Mouse (Mus musculus) liver, postnatal 0 days (tissue): ENCODE measurements around the gene Olfr792. TPM values are rescaled to one million over a fixed set of nuclear protein-coding genes. Genes with fewer than 3 reads are reported as not detected.

Source experiments
- ATAC-seq: fragments of 200-750 bp; cut with Nextera tagmentation; 2 replicates; pipeline ENCODE4 v1.8.0; 2017; ENCODE audit warnings: mild to moderate bottlenecking, moderate library complexity
- DNase-seq: peaks from one replicate; pipeline ENCODE4 v3.0.0-alpha.2; 2016
- H3K27ac ChIP-seq: fragments of 300-500 bp; sonication (generic); 2 replicates; pipeline ENCODE4 v1.5.1; 2014; ENCODE audit warnings: antibody characterized with exemption, moderate library complexity, mild to moderate bottlenecking, low read depth
- H3K27me3 ChIP-seq: fragments of 300-500 bp; sonication (generic); 2 replicates; pipeline ENCODE4 v1.6.1; 2014; ENCODE audit warnings: low read length, control low read depth, mixed read lengths; ENCODE audit not compliant: insufficient read depth
- H3K36me3 ChIP-seq: fragments of 300-500 bp; sonication (generic); replicated peaks from 2 replicates; pipeline ENCODE4 v1.6.1; 2014; ENCODE audit warnings: mild to moderate bottlenecking, control low read depth, low read length, moderate library complexity, mixed read lengths; ENCODE audit not compliant: insufficient read depth
- H3K4me1 ChIP-seq: fragments of 300-500 bp; sonication (generic); 2 replicates; pipeline ENCODE4 v1.6.1; 2014; ENCODE audit warnings: antibody characterized with exemption, mild to moderate bottlenecking, control low read depth; ENCODE audit not compliant: insufficient read depth
- H3K4me2 ChIP-seq: fragments of 300-500 bp; sonication (generic); 2 replicates; pipeline ENCODE4 v1.6.1; 2014; ENCODE audit warnings: low read depth, mild to moderate bottlenecking, low read length, moderate library complexity, mixed read lengths
- H3K4me3 ChIP-seq: fragments of 300-500 bp; sonication (generic); 2 replicates; pipeline ENCODE4 v1.5.1; 2014; ENCODE audit warnings: low read depth, low read length
- H3K9ac ChIP-seq: fragments of 300-500 bp; sonication (generic); replicated peaks from 2 replicates; pipeline ENCODE4 v1.6.1; 2014; ENCODE audit warnings: mild to moderate bottlenecking, moderate library complexity
- H3K9me3 ChIP-seq: fragments of 300-500 bp; sonication (generic); 2 replicates; pipeline ENCODE4 v1.6.1; 2016; ENCODE audit warnings: mild to moderate bottlenecking, control low read depth, low read length, mixed read lengths
- CTCF ChIP-seq: sonication (generic); IDR thresholded peaks from 2 replicates; pipeline ENCODE4 v1.5.1; 2016; ENCODE audit warnings: antibody characterized with exemption, low read depth
- EP300 ChIP-seq: IDR thresholded peaks from 2 replicates; pipeline ENCODE4 v1.6.1; 2016; ENCODE audit warnings: antibody characterized with exemption, low read depth, mild to moderate bottlenecking
- WGBS: fragments of 180-500 bp; shearing (Covaris S2); extraction: QIAGEN DNeasy Blood & Tissue Kit; methylation state at CpG from one replicate; pipeline ENCODE4 v1.1.7; 2014; ENCODE audit not compliant: insufficient replicate concordance; 5-methylcytosine and 5-hydroxymethylcytosine counted together
- microRNA-seq: library from miRNA; unstranded; fragments of <30 nt; microRNA quantifications from one replicate; pipeline ENCODE4, GENCODE M21; 2016
- polyA plus RNA-seq: library from polyadenylated mRNA; unstranded; fragments of >200 nt; fragmentation: Nextera tagmentation; extraction: Ambion mirVana; gene quantifications from 2 replicates; pipeline ENCODE4 v1.2.1, GENCODE M21; 2015

Gene Olfr792
- polyA plus RNA-seq: not detected in 2 replicates

DNA sequence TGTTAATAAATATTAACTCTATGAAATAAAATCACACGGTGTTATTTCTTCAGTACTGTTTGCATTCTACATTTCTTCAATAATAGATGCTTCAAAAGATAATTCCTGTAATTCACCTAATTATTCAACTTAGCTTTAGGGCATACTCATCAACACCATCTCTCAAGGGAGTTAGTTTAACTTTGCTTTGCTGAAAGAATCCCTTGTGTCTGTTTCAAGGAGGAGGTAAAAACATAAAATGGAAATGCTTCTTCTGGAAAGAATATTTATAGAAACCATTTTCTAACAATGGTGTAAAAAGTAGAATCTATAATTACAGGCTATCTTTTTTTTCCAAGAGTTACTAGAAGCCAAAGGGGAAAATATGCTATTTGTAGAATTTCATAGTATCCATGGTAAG is at the start of gene Olfr792:
Gene Olfr792, plus strand, starts transcription at position 301 of the 400 bp plus-strand sequence.
- Histone ChIP-seq H3K9me3 (no peaks in the 10 kb centered on the region), H3K4me2 (no peak within 1 kb of the TSS), H3K4me3 (no peak within 1 kb of the TSS), H3K4me1 (no peaks in the 10 kb centered on the region), H3K9ac (no peak within 1 kb of the TSS), H3K27ac (no peak within 1 kb of the TSS), H3K36me3 (no peaks in the 10 kb centered on the region), H3K27me3 (no peaks in the 10 kb centered on the region)
- no peak for ATAC-seq
- DNase-seq: no peak
- WGBS: 66% methylated on average over 1 of the region's 1 CpGs
- TF ChIP-seq EP300 (no peak), CTCF (no peak)

DNA sequence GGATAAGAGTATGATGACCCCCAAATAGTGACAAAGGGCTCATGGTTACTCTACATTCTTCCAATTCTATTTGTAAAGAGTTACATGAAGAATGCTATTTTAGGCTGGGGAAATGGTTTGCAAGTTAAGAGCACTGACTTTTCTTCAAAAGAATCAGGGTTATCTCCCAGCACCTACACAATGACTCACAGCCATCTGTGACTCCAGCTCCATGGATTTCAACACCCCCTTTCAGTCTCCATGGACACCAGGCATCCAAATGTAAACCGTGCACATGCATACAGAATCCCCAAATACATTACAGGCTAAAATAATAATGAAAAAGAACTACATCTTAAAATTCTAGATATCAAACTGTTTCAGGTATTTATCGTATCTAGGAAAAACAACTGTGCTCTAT is 48.9 kb upstream of the Olfr792 start:
- no peak for DNase-seq
- Histone ChIP-seq H3K9me3 (no peaks in the 10 kb centered on the region), H3K36me3 (no peaks in the 10 kb centered on the region), H3K27me3 (no peaks in the 10 kb centered on the region), H3K4me2 (no peak overlapping the region), H3K4me1 (no peaks in the 10 kb centered on the region), H3K4me3 (no peak overlapping the region), H3K27ac (no peak overlapping the region), H3K9ac (no peak overlapping the region)
- TF ChIP-seq EP300: no peak
- ATAC-seq: no peak
- 72% methylated on average over 2 of the region's 2 CpGs for WGBS

DNA sequence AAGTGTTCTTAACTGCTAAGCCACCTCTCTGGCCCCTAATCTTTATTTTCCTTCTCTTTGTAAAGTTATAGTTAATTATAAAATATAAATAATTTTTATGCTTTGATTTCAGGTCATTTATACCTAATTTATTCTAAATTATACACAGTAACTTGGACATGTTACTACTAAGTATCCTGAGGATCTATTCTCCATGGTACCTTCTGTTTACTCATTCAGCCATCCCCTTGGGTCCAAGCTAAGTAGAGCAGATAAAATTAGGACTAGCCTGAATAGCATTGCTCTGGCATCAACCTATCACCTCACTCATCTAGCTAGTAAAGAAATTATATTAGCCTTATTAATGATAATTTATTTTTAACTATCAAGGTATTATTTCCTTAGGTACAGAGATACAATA is 40.8 kb upstream of the Olfr792 start, which contains the start of gene Olfr790:
Gene Olfr790, plus strand, starts transcription at position 301 of the 400 bp plus-strand sequence.
- TF ChIP-seq CTCF (no peak), EP300 (no peak)

DNA sequence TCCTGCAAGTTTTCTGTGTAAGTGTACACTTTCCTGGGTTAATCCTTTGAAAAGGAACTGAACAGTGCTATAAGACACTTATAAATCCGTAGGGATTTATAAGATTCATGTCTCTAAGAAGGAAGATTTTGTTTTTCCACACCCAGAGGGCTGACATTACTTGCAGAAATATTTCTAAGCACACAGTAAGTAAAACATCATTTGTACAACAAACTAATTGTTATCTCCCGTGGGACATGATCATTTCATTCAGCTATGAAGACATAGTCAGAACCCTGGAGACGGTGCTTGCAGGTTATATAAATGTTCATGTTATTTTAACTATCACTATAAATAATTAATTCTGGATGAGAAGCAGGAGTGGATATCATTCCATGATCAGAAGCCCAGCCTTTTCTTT is 17.5 kb upstream of the Olfr792 start, which contains the start of gene Olfr791:
Gene Olfr791, plus strand, starts transcription at position 301 of the 400 bp plus-strand sequence.
- Histone ChIP-seq H3K36me3 (no peaks in the 10 kb centered on the region), H3K9ac (no peak within 1 kb of the TSS), H3K27ac (no peak within 1 kb of the TSS), H3K27me3 (no peaks in the 10 kb centered on the region), H3K4me2 (no peak within 1 kb of the TSS), H3K4me3 (no peak within 1 kb of the TSS), H3K9me3 (no peaks in the 10 kb centered on the region), H3K4me1 (no peaks in the 10 kb centered on the region)
- DNase-seq (no peak), ATAC-seq (no peak)
- 52% methylated on average over 3 of the region's 3 CpGs for WGBS
- no peak for TF ChIP-seq CTCF
- no peak for TF ChIP-seq EP300

More for the DNA sequence above, 40.8 kb upstream of the Olfr792 start, which contains the start of gene Olfr790:
- Histone ChIP-seq H3K36me3 (no peaks in the 10 kb centered on the region), H3K4me2 (no peak within 1 kb of the TSS), H3K27me3 (no peaks in the 10 kb centered on the region), H3K4me3 (no peak within 1 kb of the TSS), H3K27ac (no peak within 1 kb of the TSS), H3K4me1 (no peaks in the 10 kb centered on the region), H3K9me3 (no peaks in the 10 kb centered on the region), H3K9ac (no peak within 1 kb of the TSS)
- no peak for DNase-seq
- ATAC-seq: no peak

DNA sequence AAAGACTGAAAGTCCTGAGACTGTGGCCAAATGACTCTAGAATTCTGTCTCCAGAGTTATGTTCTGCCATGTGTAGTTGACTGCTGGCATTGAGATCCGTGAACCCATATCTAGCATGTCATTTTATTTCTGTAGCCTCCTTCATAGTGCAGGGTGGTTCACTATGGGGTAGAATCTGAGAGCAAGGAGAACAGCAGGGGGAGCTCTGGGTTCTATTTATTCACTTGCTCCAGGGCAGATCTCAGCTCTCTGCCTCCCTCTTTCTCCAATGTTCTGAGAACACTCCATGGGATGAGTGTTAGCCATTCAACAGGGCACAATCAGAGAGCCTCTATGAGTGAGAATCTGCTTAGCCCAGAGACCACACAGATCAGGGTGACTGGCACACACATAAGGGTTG is 10.4 kb downstream of the Olfr792 start:
- Histone ChIP-seq H3K9ac (no peak overlapping the region), H3K27ac (no peak overlapping the region), H3K4me2 (no peak overlapping the region), H3K9me3 (no peaks in the 10 kb centered on the region), H3K4me3 (no peak overlapping the region), H3K4me1 (no peaks in the 10 kb centered on the region), H3K36me3 (no peaks in the 10 kb centered on the region), H3K27me3 (no peaks in the 10 kb centered on the region)
- ATAC-seq (no peak), DNase-seq (no peak)
- WGBS: 38% methylated on average over 1 of the region's 1 CpGs
- TF ChIP-seq CTCF (no peak), EP300 (no peak)

DNA sequence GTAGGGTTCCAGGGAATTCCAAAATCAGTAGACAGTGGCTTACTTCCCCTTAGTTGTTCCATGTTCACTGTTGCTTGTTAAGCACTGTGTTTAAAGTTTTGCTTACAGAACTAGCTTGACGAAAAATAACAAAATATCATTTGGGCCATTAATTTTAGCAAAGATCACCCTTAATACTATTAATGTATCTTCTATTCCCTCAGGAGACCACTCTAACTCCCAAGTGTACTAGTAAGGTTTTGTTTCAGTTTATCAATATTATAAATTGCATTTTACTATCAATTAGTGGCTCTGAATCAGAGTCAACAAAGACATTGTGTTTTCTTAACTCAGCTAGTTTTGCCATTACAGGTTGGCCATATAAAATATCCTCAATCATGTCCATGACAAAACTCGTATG is 28.4 kb downstream of the Olfr792 start, which contains the start of gene Olfr794:
Gene Olfr794, plus strand, starts transcription at position 301 of the 400 bp plus-strand sequence.
- no peak within 1 kb of the TSS for H3K4me2 ChIP-seq
- ATAC-seq (no peak), DNase-seq (no peak)
- H3K9me3 ChIP-seq: no peaks in the 10 kb centered on the region
- no peak for TF ChIP-seq EP300
- no peak for TF ChIP-seq CTCF
- H3K4me1 ChIP-seq: no peaks in the 10 kb centered on the region
- H3K27me3 ChIP-seq: no peaks in the 10 kb centered on the region
- H3K36me3 ChIP-seq: no peaks in the 10 kb centered on the region
- WGBS: 62% methylated on average over 2 of the region's 2 CpGs
- no peak within 1 kb of the TSS for H3K9ac ChIP-seq
- no peak within 1 kb of the TSS for H3K27ac ChIP-seq
- H3K4me3 ChIP-seq: no peak within 1 kb of the TSS

DNA sequence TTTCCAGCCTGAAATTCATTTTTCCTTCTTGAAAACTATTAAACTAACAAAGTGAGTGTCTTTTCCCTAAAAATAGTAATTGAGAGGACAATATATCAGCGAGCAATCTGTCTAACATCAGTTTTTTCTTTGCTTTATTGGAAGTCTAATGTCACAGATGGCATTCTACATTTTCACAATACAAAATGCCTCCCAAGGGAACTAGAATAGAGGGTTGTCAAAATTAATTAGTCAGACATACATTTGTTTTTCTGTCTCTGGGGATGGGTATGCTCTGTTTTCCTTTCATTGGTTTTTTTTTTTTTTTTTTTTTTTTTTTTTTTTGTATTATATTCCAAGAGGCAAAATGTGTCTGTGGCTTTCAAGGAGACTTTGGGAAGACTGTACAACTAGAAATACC is 38.1 kb downstream of the Olfr792 start:
- ATAC-seq (no peak), DNase-seq (no peak)
- H3K27ac ChIP-seq: no peak overlapping the region
- no peaks in the 10 kb centered on the region; the same call in 1 of the 2 replicates for H3K9me3 ChIP-seq
- WGBS: 63% methylated on average over 1 of the region's 1 CpGs
- no peaks in the 10 kb centered on the region for H3K27me3 ChIP-seq
- H3K4me3 ChIP-seq: no peak overlapping the region
- no peaks in the 10 kb centered on the region for H3K4me1 ChIP-seq
- H3K4me2 ChIP-seq: no peak overlapping the region
- no peaks in the 10 kb centered on the region for H3K36me3 ChIP-seq
- no peak overlapping the region for H3K9ac ChIP-seq
- TF ChIP-seq CTCF (no peak), EP300 (no peak)

Small RNA genes lying within 50 kb of the gene (microRNA-seq; reads per million reads assigned to microRNA genes)
- gene Gm23252: not detected

Other genes starting within 250 kb of the Olfr792 start
- not detected in 2 replicates for gene Olfr780, start 221.0 kb upstream of the Olfr792 start, polyA plus RNA-seq
- gene Olfr781, start 210.3 kb upstream of the Olfr792 start, polyA plus RNA-seq: not detected in 2 replicates
- not detected in 2 replicates for gene Olfr782, start 190.3 kb upstream of the Olfr792 start, polyA plus RNA-seq
- gene Olfr784, start 155.1 kb upstream of the Olfr792 start, polyA plus RNA-seq: not detected in 2 replicates
- not detected in 2 replicates for gene Olfr785, start 133.7 kb upstream of the Olfr792 start, polyA plus RNA-seq
- gene Olfr786, start 111.9 kb upstream of the Olfr792 start, polyA plus RNA-seq: not detected in 2 replicates
- gene Olfr787, start 77.3 kb upstream of the Olfr792 start, polyA plus RNA-seq: not detected in 2 replicates
- gene Olfr788, start 68.2 kb upstream of the Olfr792 start, polyA plus RNA-seq: not detected in 2 replicates
- gene Olfr789, start 54.4 kb upstream of the Olfr792 start, polyA plus RNA-seq: not detected in 2 replicates
- not detected in 2 replicates for gene Olfr790, start 40.7 kb upstream of the Olfr792 start, polyA plus RNA-seq
- gene Olfr791, start 17.4 kb upstream of the Olfr792 start, polyA plus RNA-seq: not detected in 2 replicates
- not detected in 2 replicates for gene Olfr794, start 28.5 kb downstream of the Olfr792 start, polyA plus RNA-seq
- not detected in 2 replicates for gene Olfr796, start 73.4 kb downstream of the Olfr792 start, polyA plus RNA-seq
- not detected in 2 replicates for gene Olfr798, start 88.8 kb downstream of the Olfr792 start, polyA plus RNA-seq
- not detected in 2 replicates for gene Olfr799, start 98.3 kb downstream of the Olfr792 start, polyA plus RNA-seq
- gene Olfr800, start 118.5 kb downstream of the Olfr792 start, polyA plus RNA-seq: not detected in 2 replicates
- not detected in 2 replicates for gene Olfr801, start 134.7 kb downstream of the Olfr792 start, polyA plus RNA-seq
- not detected in 2 replicates for gene Olfr802, start 149.0 kb downstream of the Olfr792 start, polyA plus RNA-seq
- gene Olfr803, start 155.1 kb downstream of the Olfr792 start, polyA plus RNA-seq: not detected in 2 replicates
- gene Olfr804, start 164.0 kb downstream of the Olfr792 start, polyA plus RNA-seq: not detected in 2 replicates
- not detected in 2 replicates for gene Olfr805, start 190.2 kb downstream of the Olfr792 start, polyA plus RNA-seq
- not detected in 2 replicates for gene Olfr806, start 202.8 kb downstream of the Olfr792 start, polyA plus RNA-seq
- not detected in 2 replicates for gene Olfr807, start 218.6 kb downstream of the Olfr792 start, polyA plus RNA-seq
- not detected in 2 replicates for gene Olfr808, start 226.3 kb downstream of the Olfr792 start, polyA plus RNA-seq
- not detected in 2 replicates for gene Olfr809, start 235.5 kb downstream of the Olfr792 start, polyA plus RNA-seq